Mouse (Mus musculus) monocyte, adult 2 months (primary cell): Measurements from ENCODE around the gene Slc25a25.
A peak's percentile ranks its signal among the peaks of the same experiment; 100 is the strongest.

Experiments used
- DNase-seq, 2 experiments: peaks; one replicate each; pipeline ENCODE4 v3.0.0; 2022; ENCODE audit warnings: low spot score in 2 of 2, low read depth in 1 of 2

Slc25a25 gene

GRCm38 (mm10) chr2:32408429-32409424, 42.5 kb downstream of the Slc25a25 start:
- no peak for DNase-seq

GRCm38 (mm10) chr2:32407144-32407824, 44.0 kb downstream of the Slc25a25 start:
- no peak for DNase-seq

- DNase-seq, result peak; percentile 81 to 88
These were observed 46.6 kb downstream of the Slc25a25 start for GRCm38 (mm10) chr2:32404663-32405062.

GRCm38 (mm10) chr2:32396695-32397094, 54.5 kb downstream of the Slc25a25 start:
- DNase-seq, result no peak

- peak; percentile 69 to 81 for DNase-seq
These were observed 55.2 kb downstream of the Slc25a25 start for GRCm38 (mm10) chr2:32395946-32396621.

GRCm38 (mm10) chr2:32395484-32395945, 55.7 kb downstream of the Slc25a25 start, which contains the start of gene Ptges2:
TSS of gene Ptges2 (plus strand) at chr2:32395896.
- DNase-seq, result peak; percentile 66 to 87

- no peak for DNase-seq
These were observed 56.3 kb downstream of the Slc25a25 start for GRCm38 (mm10) chr2:32394973-32395372.

GRCm38 (mm10) chr2:32392063-32392462, 59.2 kb downstream of the Slc25a25 start:
- DNase-seq, result no peak

GRCm38 (mm10) chr2:32390871-32391270, 60.4 kb downstream of the Slc25a25 start:
- no peak for DNase-seq

GRCm38 (mm10) chr2:32389157-32389556, 62.1 kb downstream of the Slc25a25 start:
- no peak for DNase-seq

GRCm38 (mm10) chr2:32387706-32388490, 63.3 kb downstream of the Slc25a25 start, which contains the start of gene Lcn2:
TSS of gene Lcn2 (minus strand) at chr2:32388252.
- DNase-seq, result no peak

- DNase-seq, result no peak
These were observed 68.6 kb downstream of the Slc25a25 start for GRCm38 (mm10) chr2:32382689-32383088.

- peak; percentile 75 to 81 for DNase-seq
These were observed 69.4 kb downstream of the Slc25a25 start, which contains the start of gene 1110008P14Rik for GRCm38 (mm10) chr2:32381775-32382223. TSS of gene 1110008P14Rik (minus strand) at chr2:32381938.

- no peak for DNase-seq
These were observed 70.0 kb downstream of the Slc25a25 start for GRCm38 (mm10) chr2:32381141-32381774.

- no peak for DNase-seq
These were observed 71.2 kb downstream of the Slc25a25 start for GRCm38 (mm10) chr2:32380001-32380500.

- no peak for DNase-seq
These were observed 74.3 kb downstream of the Slc25a25 start for GRCm38 (mm10) chr2:32376963-32377362.

GRCm38 (mm10) chr2:32375317-32375940, 75.8 kb downstream of the Slc25a25 start:
- DNase-seq, result no peak

GRCm38 (mm10) chr2:32374191-32374590, 77.1 kb downstream of the Slc25a25 start:
- DNase-seq, result no peak

GRCm38 (mm10) chr2:32367315-32367714, 83.9 kb downstream of the Slc25a25 start:
- no peak for DNase-seq
